Mouse (Mus musculus): ENCODE data around the gene Pitpna.

DNA sequence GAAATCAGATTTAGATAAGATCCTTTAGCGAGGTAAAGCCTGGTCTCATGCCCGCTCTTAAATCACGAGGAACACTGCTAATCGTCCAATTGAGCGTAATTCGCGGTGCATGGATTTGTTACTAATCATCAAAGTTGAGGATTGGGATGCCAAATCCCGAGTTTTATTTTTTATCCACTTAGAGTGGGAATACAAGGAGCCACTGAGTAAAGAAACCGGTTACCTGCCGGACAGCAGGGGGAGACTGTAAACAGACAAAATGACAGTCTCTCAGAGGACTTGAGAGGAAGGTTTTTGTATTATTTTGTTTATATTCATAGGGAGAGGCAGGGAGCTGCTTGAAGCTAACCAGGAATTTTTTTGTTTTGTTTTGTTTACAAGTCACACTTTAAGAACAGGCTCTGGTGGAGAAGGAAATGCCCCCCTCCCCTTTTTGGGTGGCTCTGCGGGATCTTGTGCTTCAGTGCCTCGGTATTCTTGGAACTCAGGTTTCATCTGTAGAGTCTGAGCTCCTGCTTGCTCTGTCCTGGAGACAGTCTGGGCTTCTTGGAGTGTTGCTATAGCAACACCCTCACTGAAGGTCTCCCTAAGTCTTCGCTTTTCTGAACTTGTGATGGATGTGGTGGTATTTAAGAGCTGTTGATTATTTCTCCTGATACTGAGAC, 43.8 kb downstream of the Pitpna start:
- TF ChIP-seq CTCF (IDR thresholded peaks at IDR 0.05; ENCODE audit: insufficient read depth, low read depth, low read length): no peak
- no peak for TF ChIP-seq POLR2A (IDR thresholded peaks at IDR 0.05; ENCODE audit: insufficient read depth, low read depth, low read length)
